Mouse (Mus musculus) mammary gland, adult 2 months (tissue): ENCODE data around the gene Gm6370. TPM values are rescaled to one million over a fixed set of nuclear protein-coding genes. Genes with fewer than 3 reads are reported as not detected.

Experiments used
- polyA plus RNA-seq: library from polyadenylated mRNA; depleted of rRNA; stranded (reverse); fragments of >200 nt; gene quantifications from 2 replicates; pipeline ENCODE4 v1.2.3, GENCODE M21; 2012; ENCODE audit warnings: low replicate concordance; rRNA removed

The Gm6370 gene
- polyA plus RNA-seq, result not detected in 2 replicates

DNA sequence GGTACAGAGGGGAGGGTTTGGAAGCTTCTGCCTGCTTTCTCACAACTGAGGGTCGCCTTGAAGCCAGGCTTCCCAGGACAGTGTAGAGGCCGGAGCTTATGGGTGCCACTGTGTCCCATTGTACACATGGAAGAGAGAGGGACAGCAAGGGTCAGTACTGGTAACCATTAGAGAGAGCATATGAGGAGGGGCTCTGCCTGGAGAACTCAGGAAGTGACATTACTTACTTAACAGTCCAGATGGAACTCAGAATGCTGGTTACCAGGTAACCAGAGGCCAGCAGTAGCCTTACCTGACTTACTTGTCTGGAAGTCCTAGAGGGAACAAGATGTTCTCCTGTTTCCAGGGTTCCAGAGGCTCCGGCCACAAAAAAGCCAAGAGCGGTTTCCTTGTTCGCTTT is at the start of gene Gm6370:
Gm6370 (plus strand) TSS at position 301 of the 400 bp plus-strand sequence.

DNA sequence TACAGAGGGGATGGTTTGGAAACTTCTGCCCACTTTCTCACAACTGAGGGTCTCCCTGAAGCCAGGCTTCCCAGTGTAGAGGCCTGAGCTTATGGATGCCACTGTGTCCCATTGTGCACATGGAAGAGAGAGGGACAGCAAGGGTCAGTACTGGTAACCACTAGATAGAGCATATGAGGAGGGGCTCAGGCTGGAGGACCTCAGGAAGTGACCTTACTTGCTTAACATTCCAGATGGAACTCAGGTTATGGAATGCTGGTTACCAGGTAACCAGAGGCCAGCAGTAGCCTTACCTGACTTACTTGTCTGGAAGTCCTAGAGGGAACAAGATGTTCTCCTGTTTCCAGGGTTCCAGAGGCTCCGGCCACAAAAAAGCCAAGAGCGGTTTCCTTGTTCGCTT is 9.5 kb upstream of the Gm6370 start, which contains the start of gene Gm6408:
Gm6408 (plus strand) TSS at position 301 of the 400 bp plus-strand sequence.

DNA sequence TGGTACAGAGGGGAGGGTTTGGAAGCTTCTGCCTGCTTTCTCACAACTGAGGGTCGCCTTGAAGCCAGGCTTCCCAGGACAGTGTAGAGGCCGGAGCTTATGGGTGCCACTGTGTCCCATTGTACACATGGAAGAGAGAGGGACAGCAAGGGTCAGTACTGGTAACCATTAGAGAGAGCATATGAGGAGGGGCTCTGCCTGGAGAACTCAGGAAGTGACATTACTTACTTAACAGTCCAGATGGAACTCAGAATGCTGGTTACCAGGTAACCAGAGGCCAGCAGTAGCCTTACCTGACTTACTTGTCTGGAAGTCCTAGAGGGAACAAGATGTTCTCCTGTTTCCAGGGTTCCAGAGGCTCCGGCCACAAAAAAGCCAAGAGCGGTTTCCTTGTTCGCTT is 10.9 kb downstream of the Gm6370 start, which contains the start of gene 4930449I24Rik:
4930449I24Rik (plus strand) TSS at position 301 of the 400 bp plus-strand sequence.

DNA sequence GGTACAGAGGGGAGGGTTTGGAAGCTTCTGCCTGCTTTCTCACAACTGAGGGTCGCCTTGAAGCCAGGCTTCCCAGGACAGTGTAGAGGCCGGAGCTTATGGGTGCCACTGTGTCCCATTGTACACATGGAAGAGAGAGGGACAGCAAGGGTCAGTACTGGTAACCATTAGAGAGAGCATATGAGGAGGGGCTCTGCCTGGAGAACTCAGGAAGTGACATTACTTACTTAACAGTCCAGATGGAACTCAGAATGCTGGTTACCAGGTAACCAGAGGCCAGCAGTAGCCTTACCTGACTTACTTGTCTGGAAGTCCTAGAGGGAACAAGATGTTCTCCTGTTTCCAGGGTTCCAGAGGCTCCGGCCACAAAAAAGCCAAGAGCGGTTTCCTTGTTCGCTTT is 22.7 kb downstream of the Gm6370 start, which contains the start of gene Gm3402:
Gm3402 (plus strand) TSS at position 301 of the 400 bp plus-strand sequence.

DNA sequence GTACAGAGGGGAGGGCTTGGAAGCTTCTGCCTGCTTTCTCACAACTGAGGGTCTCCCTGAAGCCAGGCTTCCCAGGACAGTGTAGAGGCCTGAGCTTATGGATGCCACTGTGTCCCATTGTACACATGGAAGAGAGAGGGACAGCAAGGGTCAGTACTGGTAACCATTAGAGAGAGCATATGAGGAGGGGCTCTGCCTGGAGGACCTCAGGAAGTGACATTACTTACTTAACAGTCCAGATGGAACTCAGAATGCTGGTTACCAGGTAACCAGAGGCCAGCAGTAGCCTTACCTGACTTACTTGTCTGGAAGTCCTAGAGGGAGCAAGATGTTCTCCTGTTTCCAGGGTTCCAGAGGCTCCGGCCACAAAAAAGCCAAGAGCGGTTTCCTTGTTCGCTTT is 34.3 kb downstream of the Gm6370 start, which contains the start of gene Gm3404:
Gm3404 (plus strand) TSS at position 301 of the 400 bp plus-strand sequence.

DNA sequence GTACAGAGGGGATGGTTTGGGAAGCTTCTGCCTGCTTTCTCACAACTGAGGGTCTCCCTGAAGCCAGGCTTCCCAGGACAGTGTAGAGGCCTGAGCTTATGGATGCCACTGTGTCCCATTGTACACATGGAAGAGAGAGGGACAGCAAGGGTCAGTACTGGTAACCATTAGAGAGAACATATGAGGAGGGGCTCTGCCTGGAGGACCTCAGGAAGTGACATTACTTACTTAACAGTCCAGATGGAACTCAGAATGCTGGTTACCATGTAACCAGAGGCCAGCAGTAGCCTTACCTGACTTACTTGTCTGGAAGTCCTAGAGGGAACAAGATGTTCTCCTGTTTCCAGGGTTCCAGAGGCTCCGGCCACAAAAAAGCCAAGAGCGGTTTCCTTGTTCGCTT is 46.2 kb downstream of the Gm6370 start, which contains the start of gene Gm3409:
Gm3409 (plus strand) TSS at position 301 of the 400 bp plus-strand sequence.

Other genes with a start within 250 kb of the Gm6370 start
- gene Wasf3, start 106.4 kb upstream of the Gm6370 start, polyA plus RNA-seq, result 1.2 and 1.4 TPM in 2 replicates
- not detected in 2 replicates for gene Gm6408, start 9.4 kb upstream of the Gm6370 start, polyA plus RNA-seq
- not detected in 2 replicates for gene 4930449I24Rik, start 11.0 kb downstream of the Gm6370 start, polyA plus RNA-seq
- gene Gm3402, start 22.8 kb downstream of the Gm6370 start, polyA plus RNA-seq, result not detected in 2 replicates
- not detected in 2 replicates for gene Gm3404, start 34.4 kb downstream of the Gm6370 start, polyA plus RNA-seq
- not detected in 2 replicates for gene Gm3409, start 46.3 kb downstream of the Gm6370 start, polyA plus RNA-seq
- not detected in 2 replicates for gene Gm3415, start 64.8 kb downstream of the Gm6370 start, polyA plus RNA-seq
- gene Gpr12, start 93.9 kb downstream of the Gm6370 start, polyA plus RNA-seq, result not detected in 2 replicates